Mouse (Mus musculus): ENCODE measurements at regions not wholly inside any gene's neighbourhood (a gene's known extent, or its start where the extent isn't known, plus 50 kb on each side); places are given as distances from the start of the nearest gene placed in this dataset.

DNA sequence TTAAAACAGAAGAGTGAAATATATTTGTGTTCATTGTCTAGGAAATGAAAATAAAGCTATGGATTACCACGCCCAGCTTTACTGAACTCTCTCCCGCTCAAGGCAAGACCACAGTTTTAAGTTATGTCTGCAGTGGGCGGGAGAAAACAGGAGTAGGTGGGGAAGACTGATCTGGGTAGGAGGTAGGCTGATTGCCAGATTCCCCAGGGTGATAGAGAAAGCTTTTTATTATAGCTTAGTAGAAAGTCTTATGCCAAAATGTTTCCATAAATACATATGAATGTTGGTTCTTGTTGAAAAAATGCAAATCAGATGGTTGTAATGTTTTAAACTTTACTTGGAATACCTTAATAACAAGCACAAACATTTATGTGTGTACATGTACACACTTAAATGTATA is 50.2 kb upstream of the Mpdz start:
- no peak for TF ChIP-seq MAFK (IDR thresholded peaks at IDR 0.05; ENCODE audit: insufficient read depth, low read depth, low read length)
- TF ChIP-seq HCFC1 (IDR thresholded peaks at IDR 0.05; ENCODE audit: borderline replicate concordance, insufficient read depth, low read length), result no peak
- no peak for TF ChIP-seq ZNF384 (IDR thresholded peaks at IDR 0.05; ENCODE audit: low read depth, low read length)
- TF ChIP-seq CHD2 (IDR thresholded peaks at IDR 0.05; ENCODE audit: low read depth, low read length), result no peak
